Mouse (Mus musculus) intestine, embryonic 15.5 days (tissue): ENCODE data around the gene Olfr971. TPM values are rescaled to one million over a fixed set of nuclear protein-coding genes. Genes with fewer than 3 reads are reported as not detected.
"Not testable (repeated sequence)": the region's sequence is repeated elsewhere in the genome, so short reads cannot be mapped to it uniquely, and the experiment has no call there.

ENCODE experiments used
- ATAC-seq: fragments of 200-750 bp; cut with Nextera tagmentation; 2 replicates; pipeline ENCODE4 v1.8.0; 2017; ENCODE audit warnings: moderate TSS enrichment, moderate library complexity
- H3K27ac ChIP-seq: fragments of 300-500 bp; sonication (generic); 2 replicates; pipeline ENCODE4 v1.5.1; 2015; ENCODE audit warnings: mild to moderate bottlenecking, inconsistent platforms
- H3K27me3 ChIP-seq: fragments of 300-500 bp; sonication (generic); replicated peaks from 2 replicates; pipeline ENCODE4 v1.6.1; 2015; ENCODE audit warnings: inconsistent platforms
- H3K36me3 ChIP-seq: fragments of 300-500 bp; sonication (generic); 2 replicates; pipeline ENCODE4 v1.6.1; 2015; ENCODE audit warnings: inconsistent platforms
- H3K4me1 ChIP-seq: fragments of 300-500 bp; sonication (generic); replicated peaks from 2 replicates; pipeline ENCODE4 v1.6.1; 2015; ENCODE audit warnings: inconsistent platforms
- H3K4me2 ChIP-seq: fragments of 300-500 bp; sonication (generic); replicated peaks from 2 replicates; pipeline ENCODE4 v1.6.1; 2015; ENCODE audit warnings: mild to moderate bottlenecking, inconsistent platforms
- H3K4me3 ChIP-seq: fragments of 300-500 bp; sonication (generic); replicated peaks from 2 replicates; pipeline ENCODE4 v1.5.1; 2015; ENCODE audit warnings: inconsistent platforms
- H3K9ac ChIP-seq: fragments of 300-500 bp; sonication (generic); 2 replicates; pipeline ENCODE4 v1.6.1; 2015; ENCODE audit warnings: inconsistent platforms
- H3K9me3 ChIP-seq: fragments of 300-500 bp; sonication (generic); 2 replicates; pipeline ENCODE4 v1.6.1; 2016; ENCODE audit warnings: inconsistent platforms
- WGBS: fragments of 180-500 bp; shearing (Covaris S2); methylation state at CpG from one replicate; pipeline ENCODE4 v1.1.7; 2015; 5-methylcytosine and 5-hydroxymethylcytosine counted together
- polyA plus RNA-seq: library from polyadenylated mRNA; unstranded; fragments of >200 nt; fragmentation: Nextera tagmentation; extraction: Ambion mirVana; gene quantifications from 2 replicates; pipeline ENCODE4 v1.2.1, GENCODE M21; 2015

The Olfr971 gene
- polyA plus RNA-seq = not detected in 2 replicates

GRCm38 (mm10) chr9:39836576-39836975, at the start of gene Olfr971:
TSS of gene Olfr971 (plus strand) at chr9:39836876.
- not testable (repeated sequence) for ATAC-seq, H3K4me2 ChIP-seq, H3K27ac ChIP-seq, H3K36me3 ChIP-seq, H3K9me3 ChIP-seq, H3K27me3 ChIP-seq, H3K4me3 ChIP-seq, H3K9ac ChIP-seq, H3K4me1 ChIP-seq
- 80% methylated on average over 2 of the region's 2 CpGs for WGBS

DNA sequence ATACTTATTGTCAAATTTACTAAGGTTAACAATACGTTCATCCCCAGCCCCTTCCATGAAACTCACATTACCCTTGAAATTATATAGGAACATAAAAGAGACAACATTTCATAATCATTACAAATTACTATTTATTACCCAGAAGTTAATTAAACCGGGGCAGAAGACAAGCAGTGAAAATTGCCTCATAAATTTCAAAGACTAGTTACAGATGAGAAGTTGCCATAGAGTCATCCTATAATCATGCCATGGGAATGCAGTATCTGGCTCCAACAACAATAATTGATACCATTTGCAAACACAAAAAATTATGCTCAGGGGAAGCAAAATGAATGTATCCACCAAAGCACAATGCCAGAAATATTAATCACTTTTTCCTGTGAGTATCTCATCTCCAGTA, 46.1 kb upstream of the Olfr971 start, which contains the start of gene Olfr969:
TSS of gene Olfr969 (plus strand) at position 388 of the 400 bp plus-strand sequence.
- Histone ChIP-seq H3K4me3 (no peak within 1 kb of the TSS), H3K27ac (no peak within 1 kb of the TSS), H3K9ac (no peak within 1 kb of the TSS), H3K36me3 (no peaks in the 10 kb centered on the region), H3K4me2 (no peak within 1 kb of the TSS), H3K27me3 (no peaks in the 10 kb centered on the region), H3K9me3 (no peaks in the 10 kb centered on the region), H3K4me1 (no peaks in the 10 kb centered on the region)
- 71% methylated on average over 2 of the region's 2 CpGs for WGBS
- no peak for ATAC-seq

GRCm38 (mm10) chr9:39808560-39808959, 28.1 kb upstream of the Olfr971 start, which contains the start of gene Olfr970:
TSS of gene Olfr970 (plus strand) at chr9:39808860.
- no peak for ATAC-seq
- 75% methylated on average over 4 of the region's 4 CpGs for WGBS
- Histone ChIP-seq H3K4me3 (no peak within 1 kb of the TSS), H3K27ac (no peak within 1 kb of the TSS), H3K4me2 (no peak within 1 kb of the TSS), H3K9ac (no peak within 1 kb of the TSS), H3K9me3 (no peaks in the 10 kb centered on the region), H3K4me1 (no peaks in the 10 kb centered on the region), H3K27me3 (no peaks in the 10 kb centered on the region), H3K36me3 (no peaks in the 10 kb centered on the region)

DNA sequence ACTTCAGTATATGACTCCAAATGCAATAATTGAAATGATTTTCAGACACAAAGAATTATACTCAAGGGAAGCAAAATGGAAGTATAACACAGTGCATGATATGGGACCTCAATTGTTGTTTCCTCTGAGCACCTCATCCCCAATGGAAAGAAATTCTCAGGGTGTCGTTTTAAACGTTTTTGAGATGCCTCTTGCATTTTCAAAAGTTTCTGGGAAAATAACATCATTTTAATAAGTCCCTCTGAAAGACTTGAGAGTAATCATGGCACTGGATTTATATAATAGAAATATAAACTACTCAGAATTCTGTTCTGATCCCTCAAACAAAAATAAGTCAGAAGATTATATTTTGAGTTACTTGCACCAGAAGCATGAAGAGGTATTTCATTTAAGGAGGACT, 29.4 kb downstream of the Olfr971 start, which contains the start of gene Olfr972:
TSS of gene Olfr972 (plus strand) at position 301 of the 400 bp plus-strand sequence.
- Histone ChIP-seq H3K4me3 (no peak within 1 kb of the TSS), H3K4me1 (no peaks in the 10 kb centered on the region), H3K27ac (no peak within 1 kb of the TSS), H3K9ac (no peak within 1 kb of the TSS), H3K9me3 (no peaks in the 10 kb centered on the region), H3K36me3 (no peaks in the 10 kb centered on the region), H3K4me2 (no peak within 1 kb of the TSS), H3K27me3 (no peaks in the 10 kb centered on the region)
- ATAC-seq = no peak
- 75% methylated on average over 2 of the region's 2 CpGs for WGBS

- not testable (repeated sequence) for H3K9me3 ChIP-seq, ATAC-seq, H3K9ac ChIP-seq, H3K36me3 ChIP-seq, H3K4me3 ChIP-seq, H3K4me1 ChIP-seq, H3K27me3 ChIP-seq, H3K4me2 ChIP-seq, H3K27ac ChIP-seq
- WGBS = 82% methylated on average over 1 of the region's 1 CpGs
Observed at GRCm38 (mm10) chr9:39871986-39872385, 35.3 kb downstream of the Olfr971 start.

DNA sequence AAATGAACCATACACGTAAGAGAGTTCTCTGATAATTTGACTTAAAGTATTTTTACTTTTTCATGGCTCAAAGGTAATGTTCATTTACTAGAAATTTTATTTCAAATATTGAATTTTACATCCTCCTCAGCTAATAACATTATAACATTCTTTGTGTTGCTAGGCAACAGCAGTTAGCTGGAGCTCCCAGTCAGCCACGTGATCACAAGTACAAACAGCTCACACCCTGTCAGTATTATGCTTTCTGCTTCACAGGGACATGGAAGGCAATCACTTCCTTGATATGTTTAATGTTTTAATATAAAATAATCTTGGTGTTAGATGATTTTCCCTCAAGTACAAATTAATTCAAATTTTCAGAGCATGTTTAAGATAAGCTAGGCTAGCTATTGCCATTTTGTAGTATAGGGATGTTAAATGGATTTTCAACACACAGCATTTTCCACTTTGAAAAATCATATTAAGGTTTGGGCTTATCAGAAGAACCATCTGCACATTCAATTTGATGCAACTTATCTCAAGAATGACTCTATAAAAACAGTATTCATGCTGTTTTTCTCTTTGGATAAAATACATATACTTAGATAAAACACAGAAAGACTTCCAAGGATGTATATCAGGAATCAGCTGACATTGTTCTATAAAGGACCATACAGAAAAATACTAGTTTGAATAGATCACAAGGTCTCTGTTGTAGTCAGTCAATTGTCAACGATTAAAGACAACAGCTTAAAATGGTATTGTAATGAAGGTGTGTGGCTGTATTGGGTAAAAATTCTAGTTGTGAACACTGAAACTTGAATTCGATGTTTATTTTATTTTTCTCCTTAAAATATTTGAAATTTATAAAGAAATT, 41.1 kb downstream of the Olfr971 start:
- H3K36me3 ChIP-seq, H3K4me3 ChIP-seq, H3K27ac ChIP-seq, H3K9ac ChIP-seq, H3K9me3 ChIP-seq, H3K4me1 ChIP-seq, H3K27me3 ChIP-seq, H3K4me2 ChIP-seq: not testable (repeated sequence)
- WGBS = no CpG with 5 or more reads among the region's 4 CpGs
- peak; percentile 68; the same call in 1 of the 2 replicates for ATAC-seq

Other genes starting within 250 kb of the Olfr971 start
- gene AW551984, start 232.5 kb upstream of the Olfr971 start, polyA plus RNA-seq = 18.3 and 20.1 TPM in 2 replicates
- gene Olfr148, start 226.2 kb upstream of the Olfr971 start, polyA plus RNA-seq = not detected in 2 replicates
- gene Olfr960, start 215.5 kb upstream of the Olfr971 start, polyA plus RNA-seq = not detected in 2 replicates
- not detected in 2 replicates for gene Olfr961, start 191.8 kb upstream of the Olfr971 start, polyA plus RNA-seq
- not detected in 2 replicates for gene Olfr963, start 169.7 kb upstream of the Olfr971 start, polyA plus RNA-seq
- gene Olfr149, start 129.8 kb upstream of the Olfr971 start, polyA plus RNA-seq = not detected in 2 replicates
- not detected in 2 replicates for gene Olfr965, start 125.5 kb upstream of the Olfr971 start, polyA plus RNA-seq
- not detected in 2 replicates for gene Olfr150, start 105.9 kb upstream of the Olfr971 start, polyA plus RNA-seq
- gene Olfr967, start 90.6 kb upstream of the Olfr971 start, polyA plus RNA-seq = not detected in 2 replicates
- gene Olfr968, start 53.6 kb upstream of the Olfr971 start, polyA plus RNA-seq = not detected in 2 replicates
- gene Olfr969, start 45.9 kb upstream of the Olfr971 start, polyA plus RNA-seq = not detected in 2 replicates
- not detected in 2 replicates for gene Olfr970, start 28.0 kb upstream of the Olfr971 start, polyA plus RNA-seq
- gene Olfr972, start 29.5 kb downstream of the Olfr971 start, polyA plus RNA-seq = not detected in 2 replicates
- not detected in 2 replicates for gene Olfr229, start 70.5 kb downstream of the Olfr971 start, polyA plus RNA-seq
- not detected in 2 replicates for gene Olfr974, start 100.6 kb downstream of the Olfr971 start, polyA plus RNA-seq
- not detected in 2 replicates for gene Olfr975, start 115.2 kb downstream of the Olfr971 start, polyA plus RNA-seq
- gene Olfr976, start 124.3 kb downstream of the Olfr971 start, polyA plus RNA-seq = not detected in 2 replicates
- not detected in 2 replicates for gene Olfr978, start 155.2 kb downstream of the Olfr971 start, polyA plus RNA-seq
- not detected in 2 replicates for gene Olfr979, start 166.6 kb downstream of the Olfr971 start, polyA plus RNA-seq
- gene Olfr980, start 172.7 kb downstream of the Olfr971 start, polyA plus RNA-seq = not detected in 2 replicates
- not detected in 2 replicates for gene Olfr981, start 184.6 kb downstream of the Olfr971 start, polyA plus RNA-seq
- not detected in 2 replicates for gene Olfr982, start 237.0 kb downstream of the Olfr971 start, polyA plus RNA-seq